Mouse (Mus musculus) kidney, adult 2 months (tissue): ENCODE data around the gene Cerkl.

Source experiments
- CTCF ChIP-seq: fragments of 200-500 bp; conservative IDR thresholded peaks from 2 replicates; pipeline ENCODE4 v1.5.1; 2011; ENCODE audit warnings: low read depth, mild to moderate bottlenecking, control low read depth, low read length, moderate library complexity, mixed read lengths; ENCODE audit not compliant: insufficient read depth, insufficient read length
- POLR2A ChIP-seq: fragments of 200-500 bp; IDR thresholded peaks from one replicate; pipeline ENCODE4 v1.6.1; 2011; ENCODE audit warnings: low read depth, low read length, control low read depth

GRCm38 (mm10) chr2:79461861-79462260 lies 5.3 kb upstream of the Cerkl start:
- TF ChIP-seq CTCF (no peak), POLR2A (no peak)
